Comparison of ENCODE assay signal across 15 mouse cellular contexts in genomic region chr19:3441092-3441491, GRCm38 (mm10). TPM values are rescaled to one million over a fixed set of nuclear protein-coding genes. Genes with fewer than 3 reads are reported as not detected.
DNase-seq lines count a peak whose midpoint lies in the region; ATAC-seq and TF ChIP-seq lines count a peak whose summit lies in the region.
"Had no signal": no experiment of that assay in that cellular context is flagged by ENCODE, and none has a peak within 500 bp of the region (broad histone marks: within the 10 kb centered on the region; RNA-seq: fewer than 3 reads in every experiment).

No protein-coding gene starts in this region.

- no peak overlapping the region for H3K4me3 ChIP-seq in midbrain, embryonic 15.5 days
- H3K4me3 ChIP-seq in midbrain, embryonic 16.5 days (ENCODE audit: low read depth, low read length): no peak overlapping the region
- 0 out of 2 replicates have a peak overlapping the region, but pooled peaks have one; percentile 7 for H3K4me3 ChIP-seq in forebrain, embryonic 13.5 days
- no peak overlapping the region for H3K4me3 ChIP-seq in midbrain, postnatal 0 days (ENCODE audit: low read depth, low read length)
- H3K4me3 ChIP-seq: left cerebral cortex, adult 2 months; limb, embryonic 12.5 days; myocyte had no signal

- H3K9me3 ChIP-seq in midbrain, embryonic 15.5 days: no peaks in the 10 kb centered on the region
- no peaks in the 10 kb centered on the region for H3K9me3 ChIP-seq in midbrain, embryonic 16.5 days (replicated peaks; ENCODE audit: control insufficient read depth, low read length, poor library complexity, severe bottlenecking)
- H3K9me3 ChIP-seq in forebrain, embryonic 13.5 days (replicated peaks): no peaks in the 10 kb centered on the region
- H3K9me3 ChIP-seq in midbrain, postnatal 0 days (ENCODE audit: low read length): no peaks in the 10 kb centered on the region
- H3K9me3 ChIP-seq: limb, embryonic 12.5 days had no signal

- WGBS in midbrain, embryonic 15.5 days: 50% methylated on average over 10 of the region's 10 CpGs
- WGBS in midbrain, embryonic 16.5 days: 57% methylated on average over 10 of the region's 10 CpGs
- WGBS in forebrain, embryonic 13.5 days: 16% methylated on average over 10 of the region's 10 CpGs
- 61% methylated on average over 10 of the region's 10 CpGs for WGBS in midbrain, postnatal 0 days

- no peaks in the 10 kb centered on the region for H3K36me3 ChIP-seq in midbrain, embryonic 15.5 days (replicated peaks)
- H3K36me3 ChIP-seq in midbrain, embryonic 16.5 days (ENCODE audit: control insufficient read depth, insufficient read depth, low read length): no peaks in the 10 kb centered on the region
- H3K36me3 ChIP-seq in forebrain, embryonic 13.5 days (ENCODE audit: poor library complexity, severe bottlenecking): no peaks in the 10 kb centered on the region
- no peaks in the 10 kb centered on the region for H3K36me3 ChIP-seq in midbrain, postnatal 0 days (ENCODE audit: insufficient read depth, low read length)
- H3K36me3 ChIP-seq: limb, embryonic 12.5 days had no signal

- H3K4me1 ChIP-seq in midbrain, embryonic 15.5 days: no peaks in the 10 kb centered on the region
- no peaks in the 10 kb centered on the region for H3K4me1 ChIP-seq in midbrain, embryonic 16.5 days (ENCODE audit: control insufficient read depth, insufficient read depth, low read length)
- H3K4me1 ChIP-seq in forebrain, embryonic 13.5 days: peaks cover 14% of the 10 kb centered on the region
- H3K4me1 ChIP-seq in midbrain, postnatal 0 days (ENCODE audit: insufficient read depth, low read length): no peaks in the 10 kb centered on the region
- H3K4me1 ChIP-seq: limb, embryonic 12.5 days had no signal

- DNase-seq in brain, embryonic 14.5 days (ENCODE audit: low read depth): peak; percentile 87
- DNase-seq in midbrain, postnatal 0 days (ENCODE audit: low spot score): peak; percentile 37
- no peak for DNase-seq in kidney, adult 8-10 months
- no peak for DNase-seq in natural killer cell, adult 2 months (ENCODE audit: low spot score in 2 of 2)
- DNase-seq in kidney, adult 18-20 months: no peak
- DNase-seq: cerebellum, adult 11-12 months; heart, adult 18-20 months; kidney, adult 11 months had no signal

- TF ChIP-seq POLR2A in brain, embryonic 14.5 days (IDR thresholded peaks at IDR 0.05; ENCODE audit: borderline replicate concordance, extremely low read depth, insufficient read depth, insufficient read length, poor library complexity, severe bottlenecking): no peak

- H3K4me2 ChIP-seq in midbrain, embryonic 15.5 days: no peak overlapping the region
- no peak overlapping the region for H3K4me2 ChIP-seq in midbrain, embryonic 16.5 days (ENCODE audit: low read length)
- H3K4me2 ChIP-seq in forebrain, embryonic 13.5 days: peak overlapping the region; percentile 48
- H3K4me2 ChIP-seq in midbrain, postnatal 0 days (ENCODE audit: low read depth, low read length, poor library complexity, severe bottlenecking): no peak overlapping the region
- H3K4me2 ChIP-seq: limb, embryonic 12.5 days had no signal

- no peaks in the 10 kb centered on the region for H3K27me3 ChIP-seq in midbrain, embryonic 15.5 days (replicated peaks)
- H3K27me3 ChIP-seq in midbrain, embryonic 16.5 days (ENCODE audit: control insufficient read depth, insufficient read depth, low read depth, low read length): no peaks in the 10 kb centered on the region
- H3K27me3 ChIP-seq in forebrain, embryonic 13.5 days: peaks cover 18% of the 10 kb centered on the region; the same call in 1 of the 2 replicates
- no peaks in the 10 kb centered on the region for H3K27me3 ChIP-seq in midbrain, postnatal 0 days (ENCODE audit: insufficient read depth, low read length)

- ATAC-seq in midbrain, embryonic 15.5 days (replicated peaks): 0 out of 2 replicates have a peak, but pooled peaks have one; percentile 50
- ATAC-seq in midbrain, embryonic 16.5 days: no peak
- peak; percentile 88 for ATAC-seq in forebrain, embryonic 13.5 days
- no peak for ATAC-seq in midbrain, postnatal 0 days (ENCODE audit: low FRiP score)

- TF ChIP-seq CTCF in brain, embryonic 14.5 days (IDR thresholded peaks at IDR 0.05; ENCODE audit: borderline replicate concordance, extremely low read depth, insufficient read depth, insufficient read length): no peak
- no peak for TF ChIP-seq CTCF in midbrain, postnatal 0 days (IDR thresholded peaks at IDR 0.05)

- 0 out of 2 replicates have a peak overlapping the region, but pooled peaks have one; percentile 17 for H3K27ac ChIP-seq in midbrain, embryonic 15.5 days
- no peak overlapping the region for H3K27ac ChIP-seq in midbrain, embryonic 16.5 days (ENCODE audit: low read length)
- H3K27ac ChIP-seq in forebrain, embryonic 13.5 days: no peak overlapping the region; the same call in 1 of the 2 replicates
- H3K27ac ChIP-seq in midbrain, postnatal 0 days (ENCODE audit: low read depth, low read length): no peak overlapping the region
- H3K27ac ChIP-seq: left cerebral cortex, adult 2 months; limb, embryonic 12.5 days had no signal

- H3K9ac ChIP-seq in midbrain, embryonic 15.5 days: no peak overlapping the region
- H3K9ac ChIP-seq in midbrain, embryonic 16.5 days (ENCODE audit: low read depth, low read length): no peak overlapping the region
- H3K9ac ChIP-seq in forebrain, embryonic 13.5 days: 0 out of 2 replicates have a peak overlapping the region, but pooled peaks have one; percentile 21
- H3K9ac ChIP-seq in midbrain, postnatal 0 days (replicated peaks; ENCODE audit: low read length, poor library complexity, severe bottlenecking): no peak overlapping the region
- H3K9ac ChIP-seq: limb, embryonic 12.5 days had no signal

RNA-seq across cellular contexts. Expression of gene Gal, which starts 26.7 kb away (rescaled TPM):
- 9.8 and 12.5 TPM in 2 replicates for polyA plus RNA-seq in midbrain, embryonic 15.5 days (2015; fragmentation: Nextera tagmentation; extraction: Ambion mirVana)
- 15.6 and 16.6 TPM in 2 replicates for polyA plus RNA-seq in midbrain, embryonic 16.5 days (2015; fragmentation: Nextera tagmentation; extraction: Ambion mirVana)
- 3.9 and 6.2 TPM in 2 replicates for polyA plus RNA-seq in brain, embryonic 14.5 days (2012; rRNA removed)
- 2.4 and 2.8 TPM in 2 replicates for polyA plus RNA-seq in forebrain, embryonic 13.5 days (2015; fragmentation: Nextera tagmentation; extraction: Ambion mirVana)
- total RNA-seq in midbrain, postnatal 0 days (2014; rRNA removed): 1.9 and 5.3 TPM in 2 replicates
- polyA plus RNA-seq in midbrain, postnatal 0 days (2015; fragmentation: Nextera tagmentation; extraction: Ambion mirVana): 29.5 and 30.0 TPM in 2 replicates
- total RNA-seq: heart, adult 18-20 months had no signal
- polyA plus RNA-seq: liver, embryonic 16.5 days; myocyte had no signal

RNA-seq across cellular contexts. Expression of gene Tesmin, which starts 52.4 kb away (rescaled TPM):
- 0.43 and 0.52 TPM in 2 replicates for polyA plus RNA-seq in midbrain, embryonic 15.5 days (2015; fragmentation: Nextera tagmentation; extraction: Ambion mirVana)
- 0.81 and 0.84 TPM in 2 replicates for polyA plus RNA-seq in midbrain, embryonic 16.5 days (2015; fragmentation: Nextera tagmentation; extraction: Ambion mirVana)
- polyA plus RNA-seq in brain, embryonic 14.5 days (2012; rRNA removed): 0.36 and 0.42 TPM in 2 replicates
- 0.21 and 0.30 TPM in 2 replicates for polyA plus RNA-seq in forebrain, embryonic 13.5 days (2015; fragmentation: Nextera tagmentation; extraction: Ambion mirVana)
- total RNA-seq in midbrain, postnatal 0 days (2014; rRNA removed): 0.27 and 1.2 TPM in 2 replicates
- polyA plus RNA-seq in midbrain, postnatal 0 days (2015; fragmentation: Nextera tagmentation; extraction: Ambion mirVana): 0.93 and 1.3 TPM in 2 replicates

Comparison
In these comparisons a context has a peak if more than half of its experiments do, and no peak if none do; other contexts are left out.
1. ATAC-seq: peak in midbrain, embryonic 15.5 days (single experiment) and forebrain, embryonic 13.5 days (single experiment); none in midbrain, embryonic 16.5 days (single experiment) and midbrain, postnatal 0 days (single experiment).
2. DNase-seq: peak in brain, embryonic 14.5 days (single experiment) and midbrain, postnatal 0 days (single experiment); none in kidney, adult 8-10 months (0 of 2), natural killer cell, adult 2 months (0 of 2) and kidney, adult 18-20 months (single experiment).